Mouse (Mus musculus): ENCODE data around the gene Agbl5. TPM values are rescaled to one million over a fixed set of nuclear protein-coding genes. Genes with fewer than 3 reads are reported as not detected.

Agbl5 gene
- polyA plus RNA-seq, 1 experiment = 2.4 TPM

DNA sequence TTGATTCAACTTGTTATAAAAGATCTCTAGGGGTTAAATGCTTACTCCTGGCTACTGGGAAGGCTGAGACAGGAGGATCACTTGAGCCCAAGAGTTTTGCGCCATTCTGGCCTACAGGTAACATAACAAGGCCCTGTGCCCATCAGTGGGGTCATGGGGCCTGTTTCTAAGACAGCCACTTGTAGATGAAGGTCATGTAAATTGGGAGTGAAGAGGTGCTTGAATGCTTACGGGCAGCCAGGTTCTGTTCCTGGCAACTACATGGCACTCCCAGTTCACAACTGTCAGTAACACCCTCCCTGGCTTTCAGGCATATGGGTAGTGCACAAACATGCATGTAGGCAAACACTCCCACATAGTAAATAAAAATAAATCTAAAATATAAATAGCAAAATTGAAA, 62.4 kb downstream of the Agbl5 start:
- H3K27me3 ChIP-seq (ENCODE audit: control insufficient read depth) = peaks cover 21% of the 10 kb centered on the region
- H3K9me3 ChIP-seq (ENCODE audit: control insufficient read depth, low read length) = no peaks in the 10 kb centered on the region
- peak overlapping the region; percentile 17 for H3K4me3 ChIP-seq (replicated peaks)
- TF ChIP-seq TAL1 (IDR thresholded peaks at IDR 0.05; ENCODE audit: low read length) = no peak
- no peak for TF ChIP-seq GATA1 (IDR thresholded peaks at IDR 0.05; ENCODE audit: low read length)
- H3K4me1 ChIP-seq (ENCODE audit: control insufficient read depth) = peaks cover 23% of the 10 kb centered on the region
- H3K36me3 ChIP-seq (ENCODE audit: control insufficient read depth) = peaks cover 44% of the 10 kb centered on the region

DNA sequence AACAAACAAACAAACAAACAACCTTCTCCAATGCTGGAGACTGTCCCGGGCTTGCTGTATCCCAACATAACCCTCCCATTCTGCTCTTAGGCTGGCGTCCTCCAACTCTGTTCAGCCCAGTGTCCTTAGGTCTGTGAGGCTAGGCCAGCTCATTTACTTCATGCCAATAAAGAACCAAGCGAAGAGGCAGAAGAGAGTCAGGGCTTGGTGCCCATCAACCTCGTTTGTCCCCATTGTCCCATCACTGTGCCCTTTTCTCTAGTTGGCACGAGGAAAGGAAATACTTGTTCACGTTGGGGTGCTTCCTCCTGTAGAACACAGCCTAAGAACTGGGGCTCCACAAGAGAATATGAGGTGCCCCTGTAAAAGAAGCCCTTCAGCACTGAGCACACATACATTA, 63.2 kb downstream of the Agbl5 start:
- H3K27me3 ChIP-seq (ENCODE audit: control insufficient read depth) = peaks cover 16% of the 10 kb centered on the region
- TF ChIP-seq GATA1 (IDR thresholded peaks at IDR 0.05; ENCODE audit: low read length) (no peak), TAL1 (IDR thresholded peaks at IDR 0.05; ENCODE audit: low read length) (no peak)

DNA sequence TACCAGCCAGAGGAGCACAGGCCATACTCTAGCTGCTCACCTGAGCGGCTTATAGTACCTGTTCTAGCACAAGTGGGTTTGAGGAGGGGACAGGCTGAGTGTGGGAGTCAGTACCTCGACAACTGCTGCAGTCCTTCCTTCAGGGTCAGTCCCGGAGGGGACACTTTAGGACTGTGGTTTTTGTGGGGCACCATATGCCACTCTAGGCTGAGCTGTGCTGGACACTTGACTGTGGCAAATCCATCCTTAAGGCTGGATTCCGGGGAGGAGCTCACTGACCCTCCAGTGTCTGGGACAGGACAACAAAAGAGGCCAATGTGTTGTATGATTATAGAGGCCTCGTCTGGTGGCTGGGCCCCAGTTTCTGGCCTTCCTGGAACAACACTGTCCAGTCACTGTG, 64.1 kb downstream of the Agbl5 start:
- peaks cover 54% of the 10 kb centered on the region for H3K36me3 ChIP-seq (ENCODE audit: control insufficient read depth)
- H3K4me3 ChIP-seq (replicated peaks) = no peak overlapping the region
- TF ChIP-seq TAL1 (IDR thresholded peaks at IDR 0.05; ENCODE audit: low read length) = no peak
- TF ChIP-seq GATA1 (IDR thresholded peaks at IDR 0.05; ENCODE audit: low read length) = no peak
- H3K4me1 ChIP-seq (ENCODE audit: control insufficient read depth) = peaks cover 23% of the 10 kb centered on the region
- H3K9me3 ChIP-seq (ENCODE audit: control insufficient read depth, low read length) = peaks cover 3% of the 10 kb centered on the region; the same call in 1 of the 2 replicates
- H3K27me3 ChIP-seq (ENCODE audit: control insufficient read depth) = peaks cover 11% of the 10 kb centered on the region

More for the DNA sequence above, 63.2 kb downstream of the Agbl5 start:
- Histone ChIP-seq H3K9me3 (ENCODE audit: control insufficient read depth, low read length) (no peaks in the 10 kb centered on the region), H3K4me1 (ENCODE audit: control insufficient read depth) (peaks cover 23% of the 10 kb centered on the region), H3K4me3 (replicated peaks) (no peak overlapping the region), H3K36me3 (ENCODE audit: control insufficient read depth) (peaks cover 49% of the 10 kb centered on the region)

DNA sequence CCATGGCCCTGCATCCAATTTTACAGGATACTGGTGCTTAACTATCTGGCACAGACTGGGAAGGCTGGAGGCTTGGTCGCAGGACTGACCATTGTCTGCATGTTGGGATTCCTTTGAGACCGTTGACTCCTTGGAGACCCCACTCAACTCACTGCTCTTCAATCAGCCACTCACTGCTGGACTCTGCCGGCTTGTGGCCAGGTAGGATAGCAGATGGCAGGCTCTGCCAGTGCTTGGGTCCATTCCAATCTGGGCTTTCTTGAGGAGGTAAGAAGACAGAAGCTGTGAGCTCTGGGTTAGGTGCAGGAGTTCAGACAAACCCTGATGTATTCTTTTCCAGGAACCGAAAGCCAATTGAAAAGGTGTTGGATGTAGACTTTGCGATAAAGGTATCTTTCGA, 65.6 kb downstream of the Agbl5 start:
- no peak overlapping the region for H3K4me3 ChIP-seq (replicated peaks)
- TF ChIP-seq GATA1 (IDR thresholded peaks at IDR 0.05; ENCODE audit: low read length) = no peak
- no peak for TF ChIP-seq TAL1 (IDR thresholded peaks at IDR 0.05; ENCODE audit: low read length)

DNA sequence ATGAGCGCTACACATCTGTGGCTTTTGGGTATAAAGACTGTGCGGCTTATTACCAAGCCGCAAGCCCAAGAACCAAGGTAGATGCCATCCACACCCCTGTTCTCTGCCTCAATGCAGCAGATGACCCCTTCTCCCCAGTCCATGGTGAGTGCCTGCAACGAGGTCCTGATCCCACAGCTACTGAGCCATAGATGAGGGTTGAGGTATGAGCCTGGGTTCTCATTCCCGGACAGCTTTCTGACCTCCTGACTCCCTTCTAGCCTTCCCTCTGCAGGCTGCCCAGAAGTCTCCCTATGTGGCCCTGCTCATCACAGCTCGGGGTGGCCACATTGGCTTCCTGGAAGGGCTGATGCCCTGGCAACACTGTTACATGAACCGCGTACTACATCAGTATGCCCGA, 66.1 kb downstream of the Agbl5 start:
- TF ChIP-seq TAL1 (IDR thresholded peaks at IDR 0.05; ENCODE audit: low read length) (no peak), GATA1 (IDR thresholded peaks at IDR 0.05; ENCODE audit: low read length) (no peak)
- Histone ChIP-seq H3K27me3 (ENCODE audit: control insufficient read depth) (peaks cover 2% of the 10 kb centered on the region), H3K9me3 (ENCODE audit: control insufficient read depth, low read length) (peaks cover 6% of the 10 kb centered on the region; the same call in 1 of the 2 replicates), H3K36me3 (ENCODE audit: control insufficient read depth) (peaks cover 71% of the 10 kb centered on the region), H3K4me1 (ENCODE audit: control insufficient read depth) (peaks cover 35% of the 10 kb centered on the region), H3K4me3 (replicated peaks) (no peak overlapping the region)

More for the DNA sequence above, 65.6 kb downstream of the Agbl5 start:
- Histone ChIP-seq H3K4me1 (ENCODE audit: control insufficient read depth) (peaks cover 35% of the 10 kb centered on the region), H3K36me3 (ENCODE audit: control insufficient read depth) (peaks cover 69% of the 10 kb centered on the region), H3K9me3 (ENCODE audit: control insufficient read depth, low read length) (peaks cover 6% of the 10 kb centered on the region; the same call in 1 of the 2 replicates), H3K27me3 (ENCODE audit: control insufficient read depth) (peaks cover 7% of the 10 kb centered on the region)

DNA sequence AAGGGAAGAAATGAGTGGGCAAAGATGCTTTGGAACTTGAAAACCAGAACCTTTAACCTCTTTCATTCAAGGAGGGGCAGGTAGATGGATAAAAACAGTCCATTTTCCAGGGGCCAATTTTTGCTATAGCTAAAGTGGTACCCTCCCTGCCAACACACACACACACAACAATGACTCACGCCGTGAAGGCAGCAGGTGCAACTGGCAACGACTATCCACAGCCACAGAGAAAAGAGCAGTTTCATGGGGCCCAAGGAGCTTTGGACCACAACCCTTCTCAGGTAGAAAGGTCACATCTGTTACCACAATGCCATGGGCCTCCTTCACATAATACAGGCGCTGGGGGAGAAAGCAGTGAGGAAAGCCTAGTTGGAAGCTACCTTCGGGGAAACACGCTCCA, 67.3 kb downstream of the Agbl5 start:
- H3K4me3 ChIP-seq (replicated peaks) = no peak overlapping the region
- H3K9me3 ChIP-seq (ENCODE audit: control insufficient read depth, low read length) = peaks cover 6% of the 10 kb centered on the region; the same call in 1 of the 2 replicates
- peaks cover 31% of the 10 kb centered on the region for H3K4me1 ChIP-seq (ENCODE audit: control insufficient read depth)
- H3K27me3 ChIP-seq (ENCODE audit: control insufficient read depth) = no peaks in the 10 kb centered on the region
- TF ChIP-seq TAL1 (IDR thresholded peaks at IDR 0.05; ENCODE audit: low read length) (no peak), GATA1 (IDR thresholded peaks at IDR 0.05; ENCODE audit: low read length) (no peak)
- peaks cover 71% of the 10 kb centered on the region for H3K36me3 ChIP-seq (ENCODE audit: control insufficient read depth)

Other genes starting within 250 kb of the Agbl5 start
- gene Slc35f6, start 240.8 kb upstream of the Agbl5 start, polyA plus RNA-seq (2012) = 0.45 and 0.55 TPM in 2 replicates
- gene Cenpa, start 221.9 kb upstream of the Agbl5 start, polyA plus RNA-seq (2012) = 68.1 and 83.8 TPM in 2 replicates
- gene Dpysl5, start 177.1 kb upstream of the Agbl5 start, polyA plus RNA-seq (2012) = 0.01 TPM in 1 of 2 replicates, not detected in the other
- gene Mapre3, start 74.1 kb upstream of the Agbl5 start, polyA plus RNA-seq (2012) = 0.09 TPM in 1 of 2 replicates, not detected in the other
- 0.90 and 1.2 TPM in 2 replicates for gene Tmem214, start 20.7 kb upstream of the Agbl5 start, polyA plus RNA-seq (2012)
- 27.7 and 30.6 TPM in 2 replicates for gene Ost4, start 19.1 kb downstream of the Agbl5 start, polyA plus RNA-seq (2012)
- 0.50 and 0.81 TPM in 2 replicates for gene Emilin1, start 24.7 kb downstream of the Agbl5 start, polyA plus RNA-seq (2012)
- 1.8 and 2.6 TPM in 2 replicates for gene Khk, start 32.7 kb downstream of the Agbl5 start, polyA plus RNA-seq (2012)
- not detected in 2 replicates for gene Cgref1, start 56.9 kb downstream of the Agbl5 start, polyA plus RNA-seq (2012)
- gene Preb, start 71.7 kb downstream of the Agbl5 start, polyA plus RNA-seq (2012) = 4.6 and 5.1 TPM in 2 replicates
- gene Tcf23, start 80.0 kb downstream of the Agbl5 start, polyA plus RNA-seq (2012) = not detected in 2 replicates
- 0.81 and 1.6 TPM in 2 replicates for gene Atraid, start 159.6 kb downstream of the Agbl5 start, polyA plus RNA-seq (2012)
- 0.07 and 0.13 TPM in 2 replicates for gene Slc5a6, start 160.2 kb downstream of the Agbl5 start, polyA plus RNA-seq (2012)
- 14.6 and 19.9 TPM in 2 replicates for gene Cad, start 166.1 kb downstream of the Agbl5 start, polyA plus RNA-seq (2012)
- not detected in 2 replicates for gene Dnajc5g, start 217.6 kb downstream of the Agbl5 start, polyA plus RNA-seq (2012)
- gene Slc30a3, start 219.5 kb downstream of the Agbl5 start, polyA plus RNA-seq (2012) = not detected in 2 replicates
- gene Trim54, start 228.0 kb downstream of the Agbl5 start, polyA plus RNA-seq (2012) = not detected in 2 replicates

Data from erythroblast, embryonic 14.5 days (primary cell).